Mouse (Mus musculus): ENCODE measurements around the gene Sh3kbp1.

GRCm38 (mm10) chrX:159735513-159736099 lies 108.5 kb downstream of the Sh3kbp1 start:
- TF ChIP-seq CTCF (IDR thresholded peaks at IDR 0.05; ENCODE audit: low read depth, low read length) (no peak), POLR2A (IDR thresholded peaks at IDR 0.05; ENCODE audit: borderline replicate concordance, low read depth, low read length) (no peak)
